In genomic region chr8:87956001-87956400, GRCm38 (mm10) we compare ENCODE assay signal across 16 mouse cellular contexts. TPM values are rescaled to one million over a fixed set of nuclear protein-coding genes. Genes with fewer than 3 reads are reported as not detected.
DNase-seq lines count a peak whose midpoint lies in the region; ATAC-seq lines count a peak whose summit lies in the region.
"Had no signal": no experiment of that assay in that cellular context is flagged by ENCODE, and none has a peak within 500 bp of the region (broad histone marks: within the 10 kb centered on the region; RNA-seq: fewer than 3 reads in every experiment).

No protein-coding gene starts in this region.

- no peak overlapping the region for H3K27ac ChIP-seq in limb, embryonic 13.5 days
- H3K27ac ChIP-seq: left cerebral cortex, adult 2 months; limb, embryonic 15.5 days had no signal

- peaks cover 2% of the 10 kb centered on the region for H3K27me3 ChIP-seq in limb, embryonic 13.5 days

- H3K4me3 ChIP-seq in limb, embryonic 13.5 days = no peak overlapping the region
- H3K4me3 ChIP-seq: left cerebral cortex, adult 2 months; limb, embryonic 15.5 days; myocyte had no signal

- H3K9me3 ChIP-seq in limb, embryonic 13.5 days = no peaks in the 10 kb centered on the region
- H3K9me3 ChIP-seq: limb, embryonic 15.5 days had no signal

- H3K36me3 ChIP-seq in limb, embryonic 13.5 days = no peaks in the 10 kb centered on the region
- H3K36me3 ChIP-seq: limb, embryonic 15.5 days had no signal

- H3K4me2 ChIP-seq in limb, embryonic 13.5 days (replicated peaks) = peak overlapping the region; percentile 94
- H3K4me2 ChIP-seq: limb, embryonic 15.5 days had no signal

- 65% methylated on average over 5 of the region's 5 CpGs for WGBS in limb, embryonic 13.5 days

- H3K4me1 ChIP-seq in limb, embryonic 13.5 days = peaks cover 59% of the 10 kb centered on the region

- peak; percentile 33 for DNase-seq in cerebellum, adult 11-12 months
- DNase-seq in cerebellum, adult 8-10 months = no peak
- DNase-seq in kidney, postnatal 36 days = peak; percentile 8 to 35
- DNase-seq in kidney, postnatal 10 days = no peak
- DNase-seq in gonadal fat pad, adult 2 months (ENCODE audit: low read depth) = peak; percentile 81
- DNase-seq in yolk sac, embryonic 10.5 days (ENCODE audit: low spot score) = no peak
- no peak for DNase-seq in retina, embryonic 14.5 days (ENCODE audit: low spot score)
- DNase-seq: adrenal gland, postnatal 10 days; kidney, adult 8-10 months; lung, embryonic 14.5 days; right cerebral cortex, postnatal 14 days; thymus, postnatal 4 days had no signal

- no peak for ATAC-seq in limb, embryonic 13.5 days (ENCODE audit: low FRiP score, low read depth)

- H3K9ac ChIP-seq in limb, embryonic 13.5 days = no peak overlapping the region
- H3K9ac ChIP-seq: limb, embryonic 15.5 days; lung, embryonic 14.5 days had no signal

RNA-seq across cellular contexts. Expression of gene Zfp423, which starts 3.4 kb away (rescaled TPM):
- 25.4 and 31.1 TPM in 2 replicates for polyA plus RNA-seq in gonadal fat pad, adult 2 months (2012; rRNA removed)
- 26.4 and 27.2 TPM in 2 replicates for polyA plus RNA-seq in limb, embryonic 13.5 days (2015; fragmentation: Nextera tagmentation; extraction: Ambion mirVana)

Comparison
In these comparisons a context has a peak if more than half of its experiments do, and no peak if none do; other contexts are left out.
1. DNase-seq: peak in cerebellum, adult 11-12 months (single experiment), kidney, postnatal 36 days (2 of 2) and gonadal fat pad, adult 2 months (single experiment); none in cerebellum, adult 8-10 months (single experiment), kidney, postnatal 10 days (single experiment), yolk sac, embryonic 10.5 days (single experiment) and retina, embryonic 14.5 days (single experiment).